Mouse (Mus musculus): ENCODE data around the gene Tmc2.

DNA sequence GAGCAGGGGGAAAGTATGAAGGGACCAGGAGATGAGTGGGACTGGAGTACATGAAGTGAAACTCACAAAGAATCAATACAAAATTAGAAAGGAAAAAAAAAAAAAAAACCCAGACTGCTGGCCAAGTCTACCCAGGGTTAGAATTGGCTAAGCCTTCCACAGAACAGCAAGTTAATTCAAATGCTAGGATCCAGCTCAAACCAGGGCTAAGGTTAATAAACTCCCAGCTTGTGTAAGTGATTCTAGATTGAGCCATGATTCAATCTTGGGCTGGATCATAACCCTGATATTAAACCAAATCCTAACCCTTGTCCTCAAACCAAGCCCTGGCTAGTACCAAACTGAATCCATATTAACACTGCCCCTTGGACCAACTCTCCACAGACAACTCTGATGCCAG, 39.1 kb upstream of the Tmc2 start:
- no peak for TF ChIP-seq CTCF (conservative IDR thresholded peaks at IDR 0.05; ENCODE audit: insufficient read depth, insufficient read length, low read depth, low read length)
- TF ChIP-seq POLR2A (IDR thresholded peaks at IDR 0.05; ENCODE audit: low read depth, low read length), result no peak

All from kidney, adult 2 months (tissue).